In the genomic region with DNA sequence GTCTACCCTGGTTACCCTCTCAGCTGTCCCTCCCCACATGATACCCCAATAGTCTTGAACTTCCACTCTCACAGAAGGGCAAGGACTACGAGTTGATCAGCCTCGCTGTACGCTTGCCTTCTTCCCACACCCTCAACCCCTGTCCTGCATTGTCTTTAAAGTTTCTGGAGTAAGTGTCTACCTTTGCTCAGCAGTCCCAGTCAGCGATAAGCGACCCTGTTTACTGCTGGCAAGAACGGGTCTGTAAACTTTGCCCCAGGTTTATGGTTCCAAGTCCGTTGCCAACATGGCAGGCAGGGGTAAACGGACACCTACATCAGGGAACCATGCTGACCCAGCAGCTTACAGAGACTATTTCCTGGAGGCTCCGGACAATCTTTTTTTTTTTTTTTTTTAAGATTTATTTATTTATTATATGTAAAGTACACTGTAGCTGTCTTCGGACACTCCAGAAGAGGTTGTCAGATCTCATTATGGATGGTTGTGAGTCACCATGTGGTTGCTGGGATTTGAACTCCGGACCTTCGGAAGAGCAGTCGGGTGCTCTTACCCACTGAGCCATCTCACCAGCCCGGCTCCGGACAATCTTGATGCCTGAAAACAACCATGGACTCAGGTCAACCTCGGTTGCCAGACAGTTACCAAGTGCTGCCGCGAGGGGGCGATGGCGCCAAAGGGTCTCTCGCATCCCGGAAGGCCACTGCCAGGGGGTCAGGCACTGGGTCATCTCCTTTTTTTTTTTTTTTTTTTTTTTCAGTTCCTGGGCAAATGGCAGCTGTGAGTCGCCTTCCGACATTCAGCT, we compare ENCODE assay signal across 8 mouse cellular contexts. TPM values are rescaled to one million over a fixed set of nuclear protein-coding genes. Genes with fewer than 3 reads are reported as not detected.
DNase-seq lines count a peak whose midpoint lies in the region; ATAC-seq and TF ChIP-seq lines count a peak whose summit lies in the region.

No protein-coding gene starts in this region.

- peaks cover 6% of the 10 kb centered on the region for H3K4me1 ChIP-seq in erythroblast, embryonic 14.5 days (ENCODE audit: control insufficient read depth)
- no peaks in the 10 kb centered on the region for H3K4me1 ChIP-seq in heart, embryonic 16.5 days (ENCODE audit: control insufficient read depth, insufficient read depth, low read length)
- H3K4me1 ChIP-seq in liver, embryonic 14.5 days (replicated peaks; ENCODE audit: control insufficient read depth in 2 of 2, insufficient read depth in 2 of 2, low read length in 1 of 2), result peaks cover 0 to 10% of the 10 kb centered on the region in 2 experiments; a peak in 2 of 4 replicates
- no peaks in the 10 kb centered on the region for H3K4me1 ChIP-seq in neural tube, embryonic 11.5 days (ENCODE audit: control insufficient read depth, insufficient read depth, low read length)
- peaks cover 7% of the 10 kb centered on the region for H3K4me1 ChIP-seq in stomach, embryonic 15.5 days

- no peak overlapping the region for H3K27ac ChIP-seq in heart, embryonic 16.5 days (ENCODE audit: low read length)
- H3K27ac ChIP-seq in liver, embryonic 14.5 days, result no peak overlapping the region
- H3K27ac ChIP-seq in neural tube, embryonic 11.5 days (ENCODE audit: low read depth, low read length), result no peak overlapping the region
- H3K27ac ChIP-seq in stomach, embryonic 15.5 days, result no peak overlapping the region

- no peak for TF ChIP-seq POLR2A in brain, embryonic 14.5 days (IDR thresholded peaks at IDR 0.05; ENCODE audit: borderline replicate concordance, extremely low read depth, insufficient read depth, insufficient read length, poor library complexity, severe bottlenecking)

- no peak for TF ChIP-seq EP300 in liver, embryonic 14.5 days (IDR thresholded peaks at IDR 0.05; ENCODE audit: low read depth)

- no peaks in the 10 kb centered on the region for H3K36me3 ChIP-seq in erythroblast, embryonic 14.5 days (ENCODE audit: control insufficient read depth)
- H3K36me3 ChIP-seq in heart, embryonic 16.5 days (ENCODE audit: control insufficient read depth, insufficient read depth), result no peaks in the 10 kb centered on the region
- no peaks in the 10 kb centered on the region for H3K36me3 ChIP-seq in liver, embryonic 14.5 days (replicated peaks; ENCODE audit: control insufficient read depth, insufficient read depth, low read depth)
- H3K36me3 ChIP-seq in neural tube, embryonic 11.5 days (ENCODE audit: control insufficient read depth, insufficient read depth, low read length), result no peaks in the 10 kb centered on the region
- no peaks in the 10 kb centered on the region for H3K36me3 ChIP-seq in stomach, embryonic 15.5 days

- peak overlapping the region; percentile 28 for H3K4me3 ChIP-seq in erythroblast, embryonic 14.5 days (replicated peaks)
- H3K4me3 ChIP-seq in heart, embryonic 16.5 days (ENCODE audit: low read length), result no peak overlapping the region
- H3K4me3 ChIP-seq in liver, embryonic 14.5 days (ENCODE audit: insufficient read depth in 1 of 2, low read depth in 2 of 2, low read length in 2 of 2), result peak overlapping the region in 1 of 2 experiments; percentile 39; a peak in 1 of 4 replicates
- H3K4me3 ChIP-seq in neural tube, embryonic 11.5 days (ENCODE audit: low read depth, low read length), result no peak overlapping the region
- no peak overlapping the region; the same call in 1 of the 2 replicates for H3K4me3 ChIP-seq in stomach, embryonic 15.5 days (replicated peaks)

- no peak overlapping the region for H3K9ac ChIP-seq in heart, embryonic 16.5 days (ENCODE audit: low read length)
- H3K9ac ChIP-seq in liver, embryonic 14.5 days (replicated peaks), result no peak overlapping the region
- H3K9ac ChIP-seq in neural tube, embryonic 11.5 days (ENCODE audit: low read length), result no peak overlapping the region
- no peak overlapping the region for H3K9ac ChIP-seq in stomach, embryonic 15.5 days

- TF ChIP-seq CTCF in brain, embryonic 14.5 days (IDR thresholded peaks at IDR 0.05; ENCODE audit: borderline replicate concordance, extremely low read depth, insufficient read depth, insufficient read length), result peak; percentile 87
- peak; percentile 88 for TF ChIP-seq CTCF in liver, embryonic 14.5 days (IDR thresholded peaks at IDR 0.05; ENCODE audit: low read depth)

- H3K27me3 ChIP-seq in erythroblast, embryonic 14.5 days (ENCODE audit: control insufficient read depth), result no peaks in the 10 kb centered on the region
- H3K27me3 ChIP-seq in heart, embryonic 16.5 days (ENCODE audit: control insufficient read depth, insufficient read depth, low read length), result no peaks in the 10 kb centered on the region
- H3K27me3 ChIP-seq in liver, embryonic 14.5 days (ENCODE audit: control insufficient read depth, insufficient read depth, low read length), result no peaks in the 10 kb centered on the region
- no peaks in the 10 kb centered on the region for H3K27me3 ChIP-seq in neural tube, embryonic 11.5 days (ENCODE audit: control insufficient read depth, insufficient read depth, low read length)
- H3K27me3 ChIP-seq in stomach, embryonic 15.5 days (replicated peaks), result no peaks in the 10 kb centered on the region

- 15% methylated on average over 24 of the region's 24 CpGs for WGBS in heart, embryonic 16.5 days
- WGBS in liver, embryonic 14.5 days (ENCODE audit: insufficient replicate concordance), result 13% methylated on average over 24 of the region's 24 CpGs
- WGBS in neural tube, embryonic 11.5 days, result 12% methylated on average over 24 of the region's 24 CpGs
- 16% methylated on average over 24 of the region's 24 CpGs for WGBS in stomach, embryonic 15.5 days

- ATAC-seq in heart, embryonic 16.5 days (replicated peaks; ENCODE audit: extremely low read depth, insufficient read depth, low FRiP score), result peak; percentile 63; the same call in 1 of the 2 replicates
- ATAC-seq in liver, embryonic 14.5 days (ENCODE audit: insufficient read depth), result peak; percentile 68
- peak; percentile 38; the same call in 1 of the 2 replicates for ATAC-seq in neural tube, embryonic 11.5 days (ENCODE audit: insufficient read depth, low FRiP score, low TSS enrichment)
- ATAC-seq in stomach, embryonic 15.5 days (ENCODE audit: insufficient read depth, low FRiP score, low read depth), result peak; percentile 15; the same call in 1 of the 2 replicates

- H3K9me3 ChIP-seq in erythroblast, embryonic 14.5 days (ENCODE audit: control insufficient read depth, low read length), result no peaks in the 10 kb centered on the region
- no peaks in the 10 kb centered on the region for H3K9me3 ChIP-seq in heart, embryonic 16.5 days (replicated peaks; ENCODE audit: control insufficient read depth, low read length)
- H3K9me3 ChIP-seq in liver, embryonic 14.5 days (ENCODE audit: control insufficient read depth, low read length), result no peaks in the 10 kb centered on the region
- no peaks in the 10 kb centered on the region for H3K9me3 ChIP-seq in neural tube, embryonic 11.5 days (ENCODE audit: control insufficient read depth, low read length)
- H3K9me3 ChIP-seq in stomach, embryonic 15.5 days, result no peaks in the 10 kb centered on the region

- DNase-seq in CD4-positive, CD25-positive, alpha-beta regulatory T cell, adult 2 months (ENCODE audit: low read depth, low spot score), result peak; percentile 76
- DNase-seq in brain, embryonic 14.5 days (ENCODE audit: low read depth), result peak; percentile 75
- peak; percentile 90 for DNase-seq in kidney, postnatal 14 days
- peak in 1 of 3 experiments; percentile 50 for DNase-seq in liver, embryonic 14.5 days (ENCODE audit: low read depth in 3 of 3, low spot score in 3 of 3)
- DNase-seq in neural tube, embryonic 11.5 days (ENCODE audit: low spot score), result peak; percentile 86

- H3K4me2 ChIP-seq in heart, embryonic 16.5 days (ENCODE audit: low read depth, low read length), result peak overlapping the region; percentile 24
- H3K4me2 ChIP-seq in liver, embryonic 14.5 days (ENCODE audit: low read depth), result peak overlapping the region; percentile 43
- peak overlapping the region; percentile 22; the same call in 1 of the 2 replicates for H3K4me2 ChIP-seq in neural tube, embryonic 11.5 days (ENCODE audit: low read depth)
- peak overlapping the region; percentile 34 for H3K4me2 ChIP-seq in stomach, embryonic 15.5 days

RNA-seq across cellular contexts. Expression of gene Fam160b1, which starts 43.4 kb away (rescaled TPM):
- 18.2 and 21.6 TPM in 2 replicates for polyA plus RNA-seq in brain, embryonic 14.5 days (2012; rRNA removed)
- polyA plus RNA-seq in erythroblast, embryonic 14.5 days (2012), result 0.17 and 0.19 TPM in 2 replicates
- 10.0 and 10.8 TPM in 2 replicates for polyA plus RNA-seq in heart, embryonic 16.5 days (2015; fragmentation: Nextera tagmentation; extraction: Ambion mirVana)
- polyA plus RNA-seq in liver, embryonic 14.5 days (2012; rRNA removed), result 4.8 and 5.1 TPM in 2 replicates
- polyA plus RNA-seq in liver, embryonic 14.5 days (2014; fragmentation: Nextera tagmentation; extraction: Ambion mirVana), result 5.4 and 6.4 TPM in 2 replicates
- polyA plus RNA-seq in neural tube, embryonic 11.5 days (2014; fragmentation: Nextera tagmentation; extraction: Ambion mirVana), result 17.7 and 18.3 TPM in 2 replicates
- 13.9 and 14.3 TPM in 2 replicates for polyA plus RNA-seq in stomach, embryonic 15.5 days (2015; fragmentation: Nextera tagmentation; extraction: Ambion mirVana)

RNA-seq across cellular contexts. Expression of gene Trub1, which starts 48.8 kb away (rescaled TPM):
- 19.8 and 21.6 TPM in 2 replicates for polyA plus RNA-seq in brain, embryonic 14.5 days (2012; rRNA removed)
- 0.04 and 0.14 TPM in 2 replicates for polyA plus RNA-seq in erythroblast, embryonic 14.5 days (2012)
- 10.2 and 10.7 TPM in 2 replicates for polyA plus RNA-seq in heart, embryonic 16.5 days (2015; fragmentation: Nextera tagmentation; extraction: Ambion mirVana)
- polyA plus RNA-seq in liver, embryonic 14.5 days (2012; rRNA removed), result 4.2 and 6.7 TPM in 2 replicates
- 7.8 and 8.1 TPM in 2 replicates for polyA plus RNA-seq in liver, embryonic 14.5 days (2014; fragmentation: Nextera tagmentation; extraction: Ambion mirVana)
- polyA plus RNA-seq in neural tube, embryonic 11.5 days (2014; fragmentation: Nextera tagmentation; extraction: Ambion mirVana), result 15.1 and 19.0 TPM in 2 replicates
- polyA plus RNA-seq in stomach, embryonic 15.5 days (2015; fragmentation: Nextera tagmentation; extraction: Ambion mirVana), result 22.4 and 24.7 TPM in 2 replicates

Comparison
In these comparisons a context has a peak if more than half of its experiments do, and no peak if none do; other contexts are left out.
1. ATAC-seq: peak in every context shown above with its lines; median percentile 68 in liver, embryonic 14.5 days; 63 in heart, embryonic 16.5 days; 38 in neural tube, embryonic 11.5 days; 15 in stomach, embryonic 15.5 days.